ENCODE assay signal across 8 mouse cellular contexts in the genomic region with DNA sequence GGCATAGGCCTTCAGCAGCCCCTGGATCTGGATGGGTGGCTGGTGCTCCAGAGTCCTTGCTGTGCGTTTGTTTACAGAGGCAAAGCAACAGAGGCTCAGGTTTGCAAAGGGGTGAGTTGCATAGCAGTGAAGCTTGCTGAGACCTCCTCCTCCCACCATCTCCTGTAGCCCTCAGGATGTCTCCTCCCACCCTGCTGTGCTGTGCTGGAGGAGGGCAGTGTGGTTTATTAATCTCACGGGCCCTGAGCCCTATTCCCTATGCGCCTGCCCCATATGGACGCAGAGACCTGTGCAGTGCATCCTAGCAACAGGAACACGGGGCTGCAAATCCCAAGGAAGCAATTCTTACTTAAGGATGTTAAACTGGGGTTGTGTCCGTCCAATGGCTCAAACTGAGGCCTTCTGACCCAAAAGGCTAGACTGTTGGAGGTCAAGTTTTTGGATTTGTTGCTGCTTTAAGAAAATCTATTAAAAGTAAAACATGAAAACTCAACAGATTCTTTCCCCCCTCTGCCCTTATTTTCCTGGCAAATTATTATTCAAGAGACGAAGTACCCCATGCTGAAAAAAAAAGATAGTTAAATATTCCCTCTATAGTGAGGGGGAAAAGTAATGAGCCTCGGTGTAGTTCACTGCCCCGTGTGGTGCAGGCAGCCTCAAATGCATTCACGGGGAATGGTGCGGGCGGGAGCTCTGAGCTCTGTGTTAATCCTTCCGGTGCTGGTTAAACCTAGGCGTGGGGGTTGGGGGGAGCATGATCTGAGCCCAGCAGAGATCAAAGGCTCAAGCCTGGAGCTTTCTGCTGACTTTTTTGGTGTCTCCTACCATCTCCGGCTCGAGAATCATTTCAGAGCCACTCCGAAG.
DNase-seq lines count a peak whose midpoint lies in the region; ATAC-seq lines count a peak whose summit lies in the region.

No protein-coding gene starts in this region.

- no peaks in the 10 kb centered on the region for H3K27me3 ChIP-seq in neural tube, embryonic 11.5 days (ENCODE audit: control insufficient read depth, insufficient read depth, low read length)
- H3K27me3 ChIP-seq in forebrain, embryonic 13.5 days, result no peaks in the 10 kb centered on the region

- no peak overlapping the region for H3K27ac ChIP-seq in neural tube, embryonic 11.5 days (ENCODE audit: low read depth, low read length)
- H3K27ac ChIP-seq in forebrain, embryonic 13.5 days, result no peak overlapping the region; the same call in 1 of the 2 replicates

- H3K4me2 ChIP-seq in neural tube, embryonic 11.5 days (ENCODE audit: low read depth), result peak overlapping the region; percentile 28
- peak overlapping the region; percentile 45 for H3K4me2 ChIP-seq in forebrain, embryonic 13.5 days

- no peaks in the 10 kb centered on the region for H3K9me3 ChIP-seq in neural tube, embryonic 11.5 days (ENCODE audit: control insufficient read depth, low read length)
- no peaks in the 10 kb centered on the region for H3K9me3 ChIP-seq in forebrain, embryonic 13.5 days (replicated peaks)

- 6% methylated on average over 17 of the region's 17 CpGs for WGBS in neural tube, embryonic 11.5 days
- WGBS in forebrain, embryonic 13.5 days, result 3% methylated on average over 17 of the region's 17 CpGs

- H3K9ac ChIP-seq in neural tube, embryonic 11.5 days (ENCODE audit: low read length), result peak overlapping the region; percentile 26; the same call in 1 of the 2 replicates
- H3K9ac ChIP-seq in forebrain, embryonic 13.5 days, result peak overlapping the region; percentile 8; the same call in 1 of the 2 replicates

- no peaks in the 10 kb centered on the region for H3K36me3 ChIP-seq in neural tube, embryonic 11.5 days (ENCODE audit: control insufficient read depth, insufficient read depth, low read length)
- no peaks in the 10 kb centered on the region for H3K36me3 ChIP-seq in forebrain, embryonic 13.5 days (ENCODE audit: poor library complexity, severe bottlenecking)

- intact Hi-C loops in left cerebral cortex, postnatal 14 days (cut with DNase I), result no loop called here

- peak; percentile 61 for DNase-seq in neural tube, embryonic 11.5 days (ENCODE audit: low spot score)
- DNase-seq in neural tube, embryonic 10.5 days (ENCODE audit: extremely low spot score, low spot score), result no peak
- DNase-seq in mesoderm, embryonic 11.5 days (ENCODE audit: low read depth, low spot score), result peak; percentile 23
- DNase-seq in thymus, postnatal 14 days, result peak; percentile 73
- no peak for DNase-seq in c-Kit-positive CD71-positive TER-119-positive erythroid progenitor cells, embryonic 14.5 days (ENCODE audit: low spot score)
- DNase-seq in left cerebral cortex, adult 8-10 months (ENCODE audit: low spot score in 2 of 2), result no peak
- no peak for DNase-seq in left cerebral cortex, postnatal 14 days (ENCODE audit: low spot score in 2 of 2)

- H3K4me1 ChIP-seq in neural tube, embryonic 11.5 days (ENCODE audit: control insufficient read depth, insufficient read depth, low read length), result peaks cover 12% of the 10 kb centered on the region; the same call in 1 of the 2 replicates
- peaks cover 19% of the 10 kb centered on the region for H3K4me1 ChIP-seq in forebrain, embryonic 13.5 days

- H3K4me3 ChIP-seq in neural tube, embryonic 11.5 days (ENCODE audit: low read depth, low read length), result no peak overlapping the region
- H3K4me3 ChIP-seq in forebrain, embryonic 13.5 days, result no peak overlapping the region

- ATAC-seq in neural tube, embryonic 11.5 days (ENCODE audit: insufficient read depth, low FRiP score, low TSS enrichment), result 0 out of 2 replicates have a peak, but pooled peaks have one; percentile 55
- ATAC-seq in forebrain, embryonic 13.5 days, result peak; percentile 72

Comparison
In these comparisons a context has a peak if more than half of its experiments do, and no peak if none do; other contexts are left out.
1. DNase-seq: peak in neural tube, embryonic 11.5 days (single experiment), mesoderm, embryonic 11.5 days (single experiment) and thymus, postnatal 14 days (single experiment); none in neural tube, embryonic 10.5 days (single experiment), c-Kit-positive CD71-positive TER-119-positive erythroid progenitor cells, embryonic 14.5 days (single experiment), left cerebral cortex, adult 8-10 months (0 of 2) and left cerebral cortex, postnatal 14 days (0 of 2).